ENCODE assay signal across 8 mouse cellular contexts in the genomic region with DNA sequence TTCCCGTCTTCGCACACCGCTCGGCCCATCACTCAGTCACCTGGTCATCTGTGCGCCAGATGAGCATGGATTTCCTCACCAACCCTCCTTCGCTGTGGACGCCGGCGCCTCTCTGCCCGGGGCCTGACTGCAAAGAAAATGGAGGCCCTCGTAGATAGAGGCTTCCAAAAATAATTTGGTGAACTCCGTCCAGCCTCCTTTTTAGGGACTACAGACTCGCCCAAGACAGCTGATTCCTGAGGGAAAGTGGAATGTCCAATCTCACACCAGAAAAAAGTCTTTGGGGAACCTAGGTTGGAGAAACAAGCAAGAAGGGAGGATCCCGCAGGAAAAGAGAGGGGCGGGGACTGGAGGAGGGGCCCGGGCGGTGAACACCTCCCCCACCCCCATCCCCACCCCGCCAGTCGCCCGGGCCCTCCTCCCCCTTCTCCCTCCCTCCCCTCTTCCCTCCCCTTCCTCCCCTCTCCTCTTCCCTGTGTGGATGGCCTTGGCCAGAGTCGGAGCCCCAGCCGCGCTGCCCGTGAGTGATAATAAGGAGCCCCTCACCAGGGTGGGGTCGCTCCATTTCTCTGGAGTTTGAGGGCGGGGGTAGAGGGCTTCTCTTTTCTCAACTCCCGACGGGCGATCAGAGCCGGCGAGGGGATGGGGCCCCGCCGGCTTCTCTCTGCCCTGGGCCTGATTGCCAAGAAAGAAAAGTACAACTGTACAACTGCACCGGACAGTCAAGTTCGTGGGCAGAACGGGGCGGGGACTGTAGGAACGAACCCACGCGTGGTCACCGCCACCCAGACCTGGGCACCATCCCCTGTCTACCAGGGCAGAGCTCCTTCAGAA. TPM values are rescaled to one million over a fixed set of nuclear protein-coding genes. Genes with fewer than 3 reads are reported as not detected.
A peak's percentile ranks its signal among the peaks of the same experiment; 100 is the strongest.
DNase-seq lines count a peak whose midpoint lies in the region; ATAC-seq and TF ChIP-seq lines count a peak whose summit lies in the region.

A gene (plus strand): TSS at position 463 of the 834 bp plus-strand sequence.

- H3K9ac ChIP-seq in intestine, embryonic 15.5 days = peak within 1 kb of the TSS; percentile 66
- H3K9ac ChIP-seq in liver, embryonic 12.5 days = peak within 1 kb of the TSS; percentile 65
- peak within 1 kb of the TSS; percentile 68 for H3K9ac ChIP-seq in neural tube, embryonic 12.5 days

- H3K4me2 ChIP-seq in intestine, embryonic 15.5 days (replicated peaks) = peak within 1 kb of the TSS; percentile 68
- peak within 1 kb of the TSS; percentile 79 for H3K4me2 ChIP-seq in liver, embryonic 12.5 days
- peak within 1 kb of the TSS; percentile 73 for H3K4me2 ChIP-seq in neural tube, embryonic 12.5 days (replicated peaks)

- no peaks in the 10 kb centered on the region for H3K27me3 ChIP-seq in Patski
- H3K27me3 ChIP-seq in intestine, embryonic 15.5 days (replicated peaks) = no peaks in the 10 kb centered on the region
- no peaks in the 10 kb centered on the region; the same call in 1 of the 2 replicates for H3K27me3 ChIP-seq in liver, embryonic 12.5 days (replicated peaks)
- H3K27me3 ChIP-seq in neural tube, embryonic 12.5 days (replicated peaks) = no peaks in the 10 kb centered on the region

- under 1% methylated on average over 40 of the region's 41 CpGs for WGBS in intestine, embryonic 15.5 days
- WGBS in liver, embryonic 12.5 days (ENCODE audit: insufficient replicate concordance) = 2% methylated on average over 38 of the region's 41 CpGs
- under 1% methylated on average over 39 of the region's 41 CpGs for WGBS in neural tube, embryonic 12.5 days

- DNase-seq in 3T3-L1 (ENCODE audit: low read depth, low spot score) (peak; percentile 64), Patski (ENCODE audit: low read depth, low spot score) (peak; percentile 24)
- peak; percentile 35 to 75 for DNase-seq in cerebellum, postnatal 25 days
- DNase-seq in gastrocnemius, postnatal 4 days (ENCODE audit: low spot score in 2 of 2) = peak; percentile 41 to 56
- peak; percentile 63 to 78 for DNase-seq in urinary bladder, postnatal 36 days (ENCODE audit: low spot score in 2 of 2)

- no peaks in the 10 kb centered on the region for H3K36me3 ChIP-seq in intestine, embryonic 15.5 days
- no peaks in the 10 kb centered on the region for H3K36me3 ChIP-seq in liver, embryonic 12.5 days
- no peaks in the 10 kb centered on the region for H3K36me3 ChIP-seq in neural tube, embryonic 12.5 days

- H3K4me1 ChIP-seq in intestine, embryonic 15.5 days (replicated peaks) = peaks cover 12% of the 10 kb centered on the region
- peaks cover 14% of the 10 kb centered on the region for H3K4me1 ChIP-seq in liver, embryonic 12.5 days
- peaks cover 10% of the 10 kb centered on the region for H3K4me1 ChIP-seq in neural tube, embryonic 12.5 days

- in situ Hi-C loops in Patski (cut with MboI; ENCODE audit: low pct_unique_long_range_greater_than_20kb) = loop anchor here (5.0 kb wide), 1 partner anchor 35 kb away; no protein-coding TSS in a partner anchor

- no peak for TF ChIP-seq CTCF in Patski (IDR thresholded peaks at IDR 0.05)

- no peaks in the 10 kb centered on the region for H3K9me3 ChIP-seq in intestine, embryonic 15.5 days
- no peaks in the 10 kb centered on the region for H3K9me3 ChIP-seq in liver, embryonic 12.5 days (replicated peaks)
- H3K9me3 ChIP-seq in neural tube, embryonic 12.5 days = no peaks in the 10 kb centered on the region

- ATAC-seq in Patski = peak; percentile 92
- ATAC-seq in intestine, embryonic 15.5 days = peak; percentile 93
- ATAC-seq in liver, embryonic 12.5 days = peak; percentile 74
- ATAC-seq in neural tube, embryonic 12.5 days (ENCODE audit: low FRiP score, low read depth) = peak; percentile 90

- peak within 1 kb of the TSS; percentile 89 for H3K27ac ChIP-seq in intestine, embryonic 15.5 days
- H3K27ac ChIP-seq in liver, embryonic 12.5 days = peak within 1 kb of the TSS; percentile 32; the same call in 1 of the 2 replicates
- no peak within 1 kb of the TSS; the same call in 1 of the 2 replicates for H3K27ac ChIP-seq in neural tube, embryonic 12.5 days

- CTCF ChIA-PET in Patski (lab: Charles Lee) = interaction anchor here (0.6 to 4.0 kb wide), 7 partner anchors 25 to 46 kb away, joined by 3 to 18 read pairs (median 3); no protein-coding TSS in a partner anchor

- POLR2A ChIA-PET in Patski (lab: Charles Lee) = interaction anchor here (1.4 to 1.6 kb wide), 2 partner anchors 11 to 44 kb away, joined by 4 to 7 read pairs; no protein-coding TSS in a partner anchor

- H3K4me3 ChIP-seq in intestine, embryonic 15.5 days (replicated peaks) = peak within 1 kb of the TSS; percentile 62
- peak within 1 kb of the TSS; percentile 59 for H3K4me3 ChIP-seq in liver, embryonic 12.5 days
- H3K4me3 ChIP-seq in neural tube, embryonic 12.5 days = peak within 1 kb of the TSS; percentile 50

RNA-seq across cellular contexts. Expression of the gene that starts here (rescaled TPM):
- polyA plus RNA-seq in Patski (2021) = 62.0 TPM
- 10 to 100 TPM; 20.4 to 25.6 TPM for total RNA-seq in gastrocnemius, postnatal 4 days (2021)
- polyA plus RNA-seq in intestine, embryonic 15.5 days (2015; fragmentation: Nextera tagmentation; extraction: Ambion mirVana) = 6.2 and 6.6 TPM in 2 replicates
- polyA plus RNA-seq in liver, embryonic 12.5 days (2016; fragmentation: Nextera tagmentation; extraction: Ambion mirVana) = 1.4 TPM in 2 replicates
- polyA plus RNA-seq in neural tube, embryonic 12.5 days (2016; fragmentation: Nextera tagmentation; extraction: Ambion mirVana) = 2.4 and 2.6 TPM in 2 replicates
